Mouse (Mus musculus) T-helper 1 cell (primary cell): ENCODE data around the gene N4bp2.
"Not testable (repeated sequence)": the region's sequence is repeated elsewhere in the genome, so short reads cannot be mapped to it uniquely, and the experiment has no call there.

Experiments
- in situ Hi-C: fragments of 300-600 bp; cut with MboI, MseI; formaldehyde crosslinking; loops from one replicate; pipeline ENCODE4 v1.15.1; 2025; ENCODE audit warnings: high pct_unique_total_duplicates

Gene N4bp2

DNA sequence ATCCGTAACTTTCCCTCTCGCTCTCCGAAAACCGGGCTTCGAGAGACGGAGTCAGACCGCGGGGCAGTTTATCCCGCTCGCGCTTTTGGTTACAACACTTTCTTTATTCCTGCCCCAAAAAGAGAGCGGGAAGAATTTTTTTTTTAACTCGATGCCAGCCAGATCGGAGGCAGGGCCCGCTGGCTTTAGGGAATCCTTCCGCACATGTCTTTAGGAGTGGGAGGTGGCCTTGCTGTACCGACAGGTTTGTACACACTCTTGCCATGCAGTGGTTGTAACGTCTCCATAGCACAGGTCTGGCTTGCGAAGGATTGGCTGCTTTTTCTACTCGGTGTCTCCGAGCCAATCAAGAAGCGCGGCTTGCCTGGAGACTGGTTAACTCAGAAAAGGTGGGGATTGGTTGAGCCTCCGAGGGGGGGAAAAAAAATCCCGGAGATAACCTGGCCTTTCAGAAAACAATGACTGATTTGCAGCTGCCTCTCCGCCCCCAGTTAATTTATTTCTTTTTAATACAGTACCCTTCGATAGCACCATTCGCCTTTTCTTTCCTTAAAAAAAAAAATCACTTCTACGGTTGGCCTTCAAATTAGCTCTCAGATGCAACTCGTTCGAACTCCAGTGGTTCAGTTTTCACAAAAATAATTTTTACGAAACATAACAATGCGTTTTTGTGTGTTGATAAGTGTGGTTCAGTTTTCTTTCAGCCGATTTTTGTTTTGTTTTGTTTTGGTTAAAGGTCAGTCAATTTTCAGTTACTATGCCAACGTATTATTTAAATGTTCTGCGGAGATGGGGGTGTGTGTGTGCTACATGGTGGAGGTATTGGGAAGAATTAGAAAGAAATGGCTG, 1.7 kb downstream of the N4bp2 start:
- in situ Hi-C loops: no loop called here

DNA sequence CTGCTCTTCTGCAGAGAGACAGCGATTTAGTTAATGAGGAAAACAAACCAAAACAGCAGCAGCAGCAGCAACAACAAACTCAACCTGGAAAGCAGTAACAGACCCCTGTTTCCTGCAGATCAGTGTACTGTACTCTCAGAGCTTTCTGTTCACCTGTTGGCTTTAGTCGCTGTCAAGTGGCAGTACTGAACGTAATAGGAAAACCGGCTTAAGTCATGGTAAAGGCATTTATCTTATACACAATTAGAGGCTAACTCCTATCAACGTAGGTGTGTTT, 2.3 kb downstream of the N4bp2 start:
- in situ Hi-C loops: no loop called here

DNA sequence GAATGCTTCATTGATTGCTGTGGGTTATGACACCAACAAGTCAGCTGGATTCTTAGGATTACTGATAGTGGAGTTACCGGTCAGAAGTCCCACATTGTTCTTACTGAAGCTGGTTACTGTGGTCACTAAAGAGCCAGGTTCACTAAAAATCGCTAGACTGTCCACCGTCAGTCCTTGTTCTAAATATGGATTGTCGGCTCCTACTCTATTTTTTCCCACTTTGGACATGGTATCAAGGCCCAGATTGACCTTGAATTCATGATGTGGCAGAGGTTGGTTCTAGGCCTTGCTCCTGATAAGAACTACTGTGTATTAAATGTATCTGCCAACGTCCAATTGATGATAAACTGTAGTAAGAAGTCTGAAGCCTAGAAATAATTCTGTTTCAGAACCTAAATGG, 4.7 kb downstream of the N4bp2 start:
- in situ Hi-C loops: no loop called here

DNA sequence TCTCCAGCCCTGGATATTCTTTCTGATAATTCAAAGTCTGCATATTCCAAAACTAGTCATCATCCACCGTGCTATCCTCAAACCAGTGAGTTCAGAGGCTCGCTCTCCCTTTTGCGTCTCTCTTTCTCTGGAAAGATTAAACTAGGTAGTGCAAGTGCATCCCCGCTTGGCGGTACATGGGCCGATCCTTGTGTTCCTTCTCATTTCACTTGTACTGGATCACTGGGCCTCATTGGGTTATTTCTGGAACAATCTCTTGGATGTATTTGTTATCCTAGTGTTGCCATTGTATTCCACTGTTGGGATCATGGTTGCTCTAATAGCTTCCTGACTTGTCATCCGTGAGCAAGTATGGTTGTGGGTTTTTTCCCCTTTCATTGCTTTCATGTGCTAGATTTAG, 6.7 kb downstream of the N4bp2 start:
- in situ Hi-C loops: no loop called here

DNA sequence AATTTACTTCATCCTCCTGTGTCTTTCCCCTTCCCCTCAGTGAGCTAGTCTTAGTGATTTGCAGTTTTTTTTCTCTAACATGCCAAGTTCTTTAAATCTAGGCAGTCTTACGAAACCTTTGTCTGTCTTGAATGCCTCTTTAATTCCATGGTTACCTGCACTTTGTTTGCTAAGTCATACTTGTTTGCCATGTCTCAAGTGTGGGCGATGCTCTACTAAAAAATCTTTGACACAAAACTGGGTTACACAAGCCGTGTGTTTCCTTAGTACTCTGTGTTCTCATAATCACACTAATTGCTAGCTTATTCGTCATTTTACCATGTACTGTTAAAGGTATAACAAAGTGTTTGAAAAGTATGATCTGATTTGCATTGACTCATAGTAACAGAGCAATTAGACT, 7.2 kb downstream of the N4bp2 start:
- in situ Hi-C loops: no loop called here

DNA sequence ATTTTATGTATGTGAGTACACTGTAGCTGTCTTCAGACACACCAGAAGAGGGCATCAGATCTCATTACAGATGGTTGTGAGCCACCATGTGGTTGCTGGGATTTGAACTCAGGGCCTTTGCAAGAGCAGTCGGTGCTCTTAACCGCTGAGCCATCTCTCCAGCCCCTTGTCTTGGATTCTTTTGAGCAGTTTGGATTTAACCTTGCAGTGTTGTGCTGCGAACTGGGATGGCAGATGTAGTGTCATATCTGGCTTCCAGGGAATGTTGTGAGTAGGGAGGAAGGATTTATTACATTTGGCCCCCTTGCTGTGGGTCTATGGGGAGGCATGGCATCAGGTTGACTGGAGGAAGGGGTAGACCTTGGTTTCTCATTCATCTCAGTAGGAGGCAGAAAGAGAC, 10.6 kb downstream of the N4bp2 start:
- in situ Hi-C loops: not testable (repeated sequence)

DNA sequence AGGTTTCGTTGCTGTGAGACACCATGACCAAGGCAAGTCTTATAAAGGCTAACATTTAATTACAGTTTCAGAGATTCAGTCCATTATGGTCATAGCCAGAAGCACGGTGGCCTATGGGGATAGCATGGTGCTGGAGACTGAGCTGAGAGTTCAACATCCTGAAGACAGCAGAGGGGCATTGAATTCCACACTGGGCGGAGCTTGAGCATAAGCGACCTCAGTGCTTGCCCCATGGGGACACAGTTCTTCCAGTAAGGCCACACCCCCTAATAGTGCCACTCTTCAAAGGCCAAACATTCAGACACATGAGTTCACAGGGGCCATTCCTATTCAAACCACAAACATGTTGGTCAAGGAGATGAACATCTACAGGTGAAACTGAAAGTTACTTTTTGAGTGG, 12.8 kb downstream of the N4bp2 start:
- in situ Hi-C loops: no loop called here

DNA sequence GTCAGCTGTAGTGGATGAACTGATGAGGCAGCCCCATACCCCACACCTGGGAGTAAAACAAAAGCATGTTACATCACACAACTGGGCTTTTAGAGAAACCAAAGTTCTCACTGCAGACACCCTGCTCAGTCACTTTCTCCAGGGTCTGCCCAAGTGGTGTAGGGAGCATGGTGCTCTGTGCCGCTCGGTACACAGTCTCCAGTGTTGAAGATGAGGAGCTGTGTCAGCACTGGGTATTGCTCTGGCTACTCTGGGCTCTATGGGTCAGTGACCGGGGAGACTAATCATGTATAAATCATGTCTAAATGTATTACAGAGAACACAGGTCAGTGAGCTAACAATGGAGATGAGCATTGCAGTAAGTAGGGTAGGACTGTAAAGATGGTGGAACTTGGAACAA, 13.6 kb downstream of the N4bp2 start:
- in situ Hi-C loops: no loop called here

DNA sequence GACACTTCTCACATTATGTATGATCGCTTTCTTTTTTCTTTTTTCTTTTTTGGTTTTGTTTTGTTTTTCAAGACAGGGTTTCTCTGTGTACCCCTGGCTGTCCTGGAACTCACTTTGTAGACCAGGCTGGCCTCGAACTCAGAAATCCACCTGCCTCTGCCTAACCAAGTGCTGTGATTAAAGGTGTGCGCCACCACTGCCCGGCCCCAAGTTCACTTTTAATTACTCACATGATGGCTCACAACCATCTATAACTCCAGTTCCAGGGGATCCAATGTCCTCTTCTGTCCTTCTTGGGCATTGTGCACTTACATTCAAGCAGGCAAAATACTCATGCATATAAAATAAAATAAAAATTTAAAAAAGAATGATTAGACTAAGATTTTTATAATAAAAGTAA, 15.7 kb downstream of the N4bp2 start:
- in situ Hi-C loops: not testable (repeated sequence)

DNA sequence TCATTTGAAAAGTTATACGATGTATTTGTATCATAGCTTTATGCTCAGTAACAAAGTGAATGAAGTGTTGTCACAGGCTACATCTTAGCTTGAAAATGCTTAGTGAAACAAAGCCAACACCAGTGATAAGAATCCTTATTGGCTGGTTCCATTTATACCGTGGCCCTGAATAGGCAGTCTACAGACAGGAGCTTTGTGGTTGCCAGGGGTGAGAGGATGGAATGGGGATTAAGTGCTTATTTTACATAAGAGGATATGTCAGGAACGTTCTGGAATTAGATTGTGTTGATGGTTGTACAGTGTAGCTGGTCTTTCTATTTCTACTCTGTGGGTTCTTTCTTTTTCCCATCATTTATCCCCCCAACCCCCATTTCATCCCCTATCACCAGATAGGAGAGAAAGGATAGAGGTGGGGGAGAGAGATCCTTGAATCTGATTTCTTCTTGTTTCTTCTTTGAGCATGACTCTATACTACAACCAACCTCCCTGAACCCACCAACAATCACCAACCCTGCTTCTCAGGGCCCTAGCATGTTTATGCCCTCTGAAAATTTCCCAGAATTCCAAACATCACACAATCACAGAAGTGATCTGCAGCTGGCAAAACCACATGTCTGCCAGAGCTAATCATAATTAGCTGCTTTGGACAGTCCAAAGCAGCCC, 16.2 kb downstream of the N4bp2 start:
- in situ Hi-C loops: no loop called here

DNA sequence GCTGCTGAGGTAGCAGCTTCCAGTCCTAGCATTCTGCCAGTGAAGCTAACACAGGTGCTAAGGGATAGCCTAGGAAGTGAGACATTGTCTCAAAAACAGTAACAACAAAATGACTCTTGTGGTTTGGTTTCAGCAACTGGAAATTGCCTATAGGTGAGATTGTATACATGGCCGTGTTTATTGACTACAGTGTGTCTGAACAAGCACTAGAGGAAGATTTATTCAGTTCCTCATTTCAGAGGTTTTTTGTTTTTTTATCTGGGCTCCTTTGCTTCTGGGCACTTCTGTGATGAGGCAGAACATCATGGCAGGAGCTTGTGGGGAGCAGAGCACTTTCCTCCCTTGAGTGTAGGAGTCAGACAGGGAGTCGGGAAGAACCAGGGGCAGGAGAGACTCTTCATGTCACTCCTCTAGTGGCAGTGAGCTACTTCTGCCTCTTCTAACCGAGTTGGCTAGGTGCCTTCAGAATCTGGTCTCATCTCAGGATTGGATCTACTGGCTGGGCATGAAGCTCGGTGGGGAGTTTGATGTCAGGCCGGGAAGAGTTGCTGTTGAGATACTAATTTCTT, 17.9 kb downstream of the N4bp2 start:
- in situ Hi-C loops: no loop called here

DNA sequence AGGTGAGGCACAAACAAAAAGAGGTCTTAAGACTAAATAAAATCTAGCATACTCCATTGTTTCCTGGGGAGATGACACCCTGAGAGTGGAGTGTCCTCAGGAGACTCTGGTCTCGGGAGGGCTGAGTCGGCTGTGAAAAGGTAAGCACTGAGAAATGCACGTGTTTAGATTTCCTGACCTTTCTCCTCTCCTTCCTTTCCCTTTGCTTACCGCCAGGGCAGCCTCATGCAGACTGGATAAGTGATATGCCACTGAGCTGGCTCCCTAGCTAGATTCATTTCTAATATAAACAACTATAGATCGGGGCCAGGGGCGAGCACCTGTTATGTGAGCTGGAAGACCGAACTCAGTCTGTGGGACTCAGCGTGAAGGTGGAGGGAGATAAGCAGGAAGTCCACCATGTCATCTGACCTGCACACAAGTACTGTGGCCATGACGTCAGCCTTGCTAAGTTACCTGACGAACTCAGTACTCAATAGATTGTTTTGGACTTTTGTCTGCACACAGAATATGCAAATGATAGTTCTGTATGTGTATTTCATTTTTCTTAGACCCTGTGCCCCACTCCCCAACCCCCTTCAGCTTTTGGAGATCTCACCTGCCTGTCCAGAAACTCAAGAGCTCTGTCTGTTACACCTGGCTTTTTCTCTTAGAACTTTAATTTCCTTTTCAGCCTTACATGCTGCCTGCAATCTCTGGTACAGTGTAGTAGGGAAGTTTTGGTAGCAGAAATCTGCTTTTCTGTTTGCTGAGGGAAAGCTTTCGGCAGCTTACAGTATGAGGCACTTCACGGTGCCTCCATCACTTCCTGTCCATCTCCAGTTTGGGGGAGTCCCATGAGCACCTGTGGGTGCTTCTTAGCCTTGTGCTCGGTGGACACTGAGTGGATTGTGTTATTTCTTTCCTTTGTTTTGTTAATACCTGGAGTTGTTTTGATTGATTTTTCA, 18.7 kb downstream of the N4bp2 start:
- in situ Hi-C loops: no loop called here

DNA sequence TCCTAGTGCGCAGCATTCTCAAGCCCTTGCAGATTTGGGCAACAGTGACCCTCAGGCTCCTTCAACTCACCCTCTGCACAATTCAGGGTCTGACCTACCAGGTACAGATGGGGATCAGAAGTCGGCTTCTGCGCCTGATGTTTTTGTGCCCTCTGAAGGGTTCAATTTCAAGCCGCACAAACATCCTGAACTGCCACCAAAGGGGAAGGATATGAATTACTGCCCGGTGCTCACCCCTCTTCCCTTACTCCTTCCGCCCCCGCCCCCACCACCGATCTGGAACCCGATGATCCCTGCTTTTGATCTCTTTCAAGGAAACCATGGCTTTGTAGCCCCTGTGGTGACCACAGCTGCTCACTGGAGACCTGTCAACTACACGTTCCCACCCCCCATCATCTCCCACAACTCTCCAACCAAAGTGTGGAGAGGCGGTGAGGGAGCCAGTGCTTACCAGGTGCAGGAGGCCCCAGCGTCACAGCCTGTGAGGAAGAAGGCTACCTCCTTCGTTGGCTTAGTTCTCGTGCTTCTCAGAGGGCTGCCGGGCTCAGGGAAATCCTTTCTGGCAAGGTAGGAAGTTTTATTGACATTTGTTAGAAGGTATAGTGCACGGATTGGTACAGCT, 27.4 kb downstream of the N4bp2 start:
- in situ Hi-C loops: no loop called here

DNA sequence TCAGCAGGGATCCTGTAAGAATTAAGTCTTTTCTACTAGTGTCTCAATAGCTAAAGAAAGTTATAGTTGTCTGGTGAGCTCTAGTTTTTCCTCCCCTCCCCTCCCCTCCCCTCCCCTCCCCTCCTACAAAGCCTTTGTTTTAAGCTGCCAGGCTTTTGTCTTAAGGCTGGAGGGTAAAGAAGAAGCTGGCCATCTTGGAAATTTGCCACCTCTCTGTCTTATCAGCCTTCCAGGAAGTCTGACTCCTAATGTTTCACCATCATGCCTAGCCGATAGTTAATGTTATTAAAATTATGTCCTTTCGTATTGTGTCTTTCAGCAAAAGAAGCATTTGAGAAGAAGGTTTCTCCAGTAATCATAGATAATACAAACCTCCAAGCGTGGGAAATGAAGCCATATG, 30.9 kb downstream of the N4bp2 start:
- in situ Hi-C loops: no loop called here

DNA sequence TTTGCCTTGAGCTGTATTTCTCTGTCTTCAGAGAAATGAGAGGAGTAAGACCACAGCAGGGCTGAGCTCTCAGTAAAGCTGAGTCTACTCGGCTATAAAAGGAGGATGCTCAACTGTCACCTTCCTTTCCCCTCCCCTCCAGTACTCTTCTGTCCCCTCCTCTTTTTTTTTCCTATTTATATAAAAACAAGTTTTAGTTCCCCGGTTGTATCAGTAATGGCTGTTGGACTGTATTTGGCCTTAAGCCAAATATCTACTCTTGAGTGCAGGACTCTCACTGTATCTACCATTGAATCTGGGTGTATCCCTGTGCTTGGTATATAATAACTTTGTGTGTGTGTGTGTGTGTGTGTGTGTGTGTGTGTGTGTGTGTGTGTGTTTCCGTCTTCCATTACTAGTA, 31.4 kb downstream of the N4bp2 start:
- in situ Hi-C loops: no loop called here

DNA sequence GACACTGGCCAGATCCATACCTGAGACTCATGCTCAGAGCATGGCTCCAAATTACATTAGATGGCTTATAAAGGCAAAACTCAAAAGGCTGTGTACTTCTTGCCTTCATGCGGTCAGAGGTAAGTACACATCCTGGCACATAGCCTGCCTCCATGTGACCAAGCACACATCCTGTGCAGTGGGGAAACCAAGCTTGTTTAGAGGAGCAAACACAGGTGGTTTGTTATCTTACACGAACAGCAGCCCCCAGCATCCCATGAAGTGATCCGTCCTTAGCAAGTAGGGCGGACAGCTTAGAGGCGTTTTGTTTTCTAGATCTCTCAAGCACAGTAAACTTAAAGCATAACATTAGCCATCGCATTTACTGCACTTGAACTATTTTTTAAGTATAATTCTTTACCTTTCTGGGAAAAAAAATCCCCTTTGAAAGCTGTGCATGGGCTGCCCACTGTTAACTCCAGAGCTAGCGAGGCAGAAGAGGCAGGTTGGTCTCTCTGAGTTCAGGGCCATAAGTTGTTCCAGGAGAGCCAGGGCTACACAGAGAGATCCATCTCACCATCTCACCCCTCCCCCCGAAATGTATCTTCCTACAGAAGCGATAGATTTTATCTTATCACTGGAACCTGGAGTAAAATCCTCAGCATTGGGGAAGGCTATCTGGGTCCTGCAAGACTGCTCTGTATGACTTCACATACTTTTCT, 32.1 kb downstream of the N4bp2 start:
- in situ Hi-C loops: no loop called here

DNA sequence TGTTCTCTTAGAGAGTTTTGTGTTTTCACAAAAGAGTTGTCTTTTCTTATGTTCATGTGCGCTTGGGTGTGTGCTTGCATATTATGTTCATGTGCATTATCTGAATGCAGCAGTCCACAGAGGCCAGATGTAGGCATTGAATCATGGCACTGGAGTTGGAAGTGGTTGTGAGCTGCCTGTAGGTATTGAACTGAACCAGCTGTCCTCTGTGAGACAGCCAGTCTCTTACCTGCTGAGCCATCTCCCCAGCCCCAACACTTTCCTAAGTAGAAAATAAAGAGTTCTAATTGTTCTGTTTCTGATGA, 32.6 kb downstream of the N4bp2 start:
- in situ Hi-C loops: no loop called here

DNA sequence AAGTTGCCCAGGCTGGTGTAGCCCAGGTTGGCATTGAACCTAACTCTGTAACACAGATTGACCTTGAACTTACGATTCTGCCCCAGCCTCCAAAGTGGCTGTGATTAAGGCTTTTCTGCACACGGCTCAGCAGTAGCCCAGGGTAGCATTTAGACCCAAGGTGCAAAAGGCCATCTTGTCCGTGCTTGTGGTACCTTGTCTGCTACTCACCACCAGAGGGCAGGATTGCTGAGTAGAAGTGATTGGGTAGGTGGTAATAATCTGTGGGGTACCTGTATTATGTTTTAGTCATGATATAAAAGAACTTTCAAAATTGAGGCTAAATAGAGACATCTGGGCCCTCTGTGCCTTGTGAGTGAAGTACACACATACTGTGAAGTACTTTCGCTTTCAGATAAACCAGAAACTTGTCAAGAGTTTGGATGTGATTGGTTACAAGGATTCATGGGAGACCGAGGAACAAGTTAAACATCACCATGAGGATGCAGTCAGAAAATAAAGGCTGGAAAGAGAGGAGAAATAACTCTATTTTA, 60.3 kb downstream of the N4bp2 start:
- in situ Hi-C loops: no loop called here

DNA sequence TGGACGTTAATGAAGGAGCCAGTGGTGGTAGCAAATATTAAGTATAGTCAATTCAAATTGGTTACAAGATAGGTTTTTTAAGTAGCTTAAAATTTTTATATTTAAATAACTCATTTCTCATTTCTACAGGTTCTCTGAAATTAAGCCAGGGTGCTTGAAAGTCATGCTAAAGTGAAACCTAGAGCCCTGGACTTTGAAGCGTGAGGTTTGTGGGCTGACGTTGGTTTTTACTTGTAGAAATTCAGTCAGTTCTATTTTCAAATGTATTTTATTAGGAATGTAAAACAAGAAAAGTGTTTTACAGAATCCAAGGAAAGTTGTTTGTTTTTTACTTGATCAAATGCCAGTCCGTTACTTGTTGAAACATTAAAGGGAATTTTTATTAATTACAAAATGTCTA, 63.2 kb downstream of the N4bp2 start:
- in situ Hi-C loops: no loop called here

DNA sequence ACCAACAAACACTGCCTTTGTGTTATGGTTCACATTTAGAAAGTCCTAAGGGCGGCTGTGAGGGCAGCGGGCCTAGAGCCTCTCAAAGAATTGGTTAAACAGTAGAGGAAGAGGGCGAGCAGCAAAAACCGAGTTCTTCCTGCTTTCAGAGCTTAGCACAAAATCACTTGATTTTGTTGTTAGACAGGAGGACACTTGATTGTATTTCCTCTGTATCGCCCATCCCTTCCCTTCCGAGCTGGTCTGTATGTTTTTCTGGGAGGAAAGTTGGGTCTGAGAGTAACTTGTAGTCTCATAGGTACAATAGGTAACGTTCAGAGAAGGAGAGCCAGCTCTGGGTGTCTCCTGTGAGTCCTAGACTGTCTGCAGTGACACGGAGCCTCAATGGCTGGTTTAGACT, 63.8 kb downstream of the N4bp2 start:
- in situ Hi-C loops: no loop called here

DNA sequence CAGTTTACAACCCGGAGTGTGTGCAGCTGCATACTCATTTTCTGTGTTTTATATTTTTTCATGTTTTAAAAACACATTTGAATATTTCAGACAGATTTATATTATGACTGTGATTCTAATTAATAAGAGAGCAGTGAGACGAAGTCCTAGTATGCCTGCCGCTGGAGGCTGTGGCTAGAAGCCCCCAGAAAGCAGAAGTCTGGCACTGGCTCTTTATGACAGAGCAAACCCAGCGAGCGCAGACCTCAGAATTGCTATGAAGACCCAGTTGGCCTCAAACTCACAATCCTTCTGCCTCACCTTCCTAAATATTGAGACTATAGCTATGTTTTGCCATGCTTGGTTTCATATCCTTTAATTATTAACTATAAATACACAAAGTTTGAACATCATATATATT, 64.9 kb downstream of the N4bp2 start:
- in situ Hi-C loops: no loop called here
